Mouse (Mus musculus): ENCODE measurements around the gene Bcl2l1.

The Bcl2l1 gene

DNA sequence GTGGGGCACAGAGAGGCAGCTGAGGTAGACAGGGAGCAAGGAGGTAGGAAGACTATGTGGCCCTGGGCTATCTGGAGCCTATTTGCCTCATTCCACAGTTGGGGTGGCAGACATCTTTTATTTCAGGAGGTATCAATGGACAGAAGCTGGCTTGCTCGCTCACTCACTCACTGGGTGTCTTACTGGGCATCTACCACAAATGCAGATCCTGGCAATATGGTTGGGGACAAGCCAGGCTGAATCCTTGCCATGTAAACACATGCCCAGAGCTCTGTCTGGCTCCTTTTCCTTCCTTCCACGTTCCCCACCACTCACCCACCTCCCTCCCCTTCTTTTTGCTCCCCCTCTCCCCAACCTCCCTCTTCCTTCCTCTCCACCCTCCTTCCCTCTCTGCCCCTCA is 74.0 kb downstream of the Bcl2l1 start:
- Histone ChIP-seq H3K27me3 (ENCODE audit: control insufficient read depth, insufficient read depth, low read length, poor library complexity, severe bottlenecking) (0 out of 2 replicates have a peak, but pooled peaks cover 2% of the 10 kb centered on the region), H3K36me3 (ENCODE audit: control insufficient read depth, insufficient read depth, low read length, poor library complexity, severe bottlenecking) (no peaks in the 10 kb centered on the region)
- no peak for DNase-seq (ENCODE audit: low read depth, low spot score)

DNA sequence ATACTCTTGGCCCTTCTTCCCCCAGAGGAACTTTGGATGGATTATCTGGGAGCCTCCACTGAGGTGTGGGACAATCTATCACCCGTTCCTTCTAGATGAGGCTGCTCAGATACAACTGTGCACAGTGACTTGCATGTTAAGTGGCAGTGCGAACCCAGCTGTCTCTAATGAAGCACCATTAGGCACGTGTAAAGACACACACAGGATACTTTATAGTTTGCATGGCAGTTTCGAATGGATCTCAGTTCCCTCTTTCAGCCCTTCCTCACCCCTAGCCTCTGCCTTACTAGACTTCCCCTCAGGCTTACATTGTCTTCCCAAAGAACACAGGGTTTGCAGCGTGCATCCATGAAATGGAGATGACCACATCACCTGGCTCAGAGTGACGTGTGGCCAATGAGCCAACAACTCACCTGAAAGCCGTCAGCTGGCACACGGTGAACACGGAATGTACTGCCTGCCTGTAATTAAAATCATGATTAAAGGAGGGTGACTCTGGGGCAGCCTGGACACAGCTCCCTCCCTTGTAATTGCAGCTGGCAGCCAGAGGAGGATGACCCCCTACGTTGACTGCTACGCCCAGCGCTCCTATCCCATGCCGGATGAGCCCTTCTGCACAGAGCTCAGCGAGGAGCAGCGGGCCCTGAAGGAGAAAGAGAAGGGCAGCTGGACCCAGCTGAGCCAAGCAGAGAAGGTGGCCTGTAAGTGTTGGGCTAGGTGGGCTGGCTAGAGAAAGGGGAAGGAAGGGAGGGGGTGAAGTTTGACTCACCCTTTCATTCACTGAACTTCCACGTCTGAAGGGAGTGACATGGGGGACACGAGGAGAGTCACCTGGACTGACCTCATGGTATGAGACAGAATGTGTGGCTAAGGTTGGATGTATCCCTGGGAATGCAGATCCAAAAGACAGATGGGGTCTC is 74.8 kb downstream of the Bcl2l1 start:
- peak; percentile 57 for DNase-seq (ENCODE audit: low read depth, low spot score)
- Histone ChIP-seq H3K36me3 (ENCODE audit: control insufficient read depth, insufficient read depth, low read length, poor library complexity, severe bottlenecking) (no peaks in the 10 kb centered on the region), H3K27me3 (ENCODE audit: control insufficient read depth, insufficient read depth, low read length, poor library complexity, severe bottlenecking) (0 out of 2 replicates have a peak, but pooled peaks cover 2% of the 10 kb centered on the region)

DNA sequence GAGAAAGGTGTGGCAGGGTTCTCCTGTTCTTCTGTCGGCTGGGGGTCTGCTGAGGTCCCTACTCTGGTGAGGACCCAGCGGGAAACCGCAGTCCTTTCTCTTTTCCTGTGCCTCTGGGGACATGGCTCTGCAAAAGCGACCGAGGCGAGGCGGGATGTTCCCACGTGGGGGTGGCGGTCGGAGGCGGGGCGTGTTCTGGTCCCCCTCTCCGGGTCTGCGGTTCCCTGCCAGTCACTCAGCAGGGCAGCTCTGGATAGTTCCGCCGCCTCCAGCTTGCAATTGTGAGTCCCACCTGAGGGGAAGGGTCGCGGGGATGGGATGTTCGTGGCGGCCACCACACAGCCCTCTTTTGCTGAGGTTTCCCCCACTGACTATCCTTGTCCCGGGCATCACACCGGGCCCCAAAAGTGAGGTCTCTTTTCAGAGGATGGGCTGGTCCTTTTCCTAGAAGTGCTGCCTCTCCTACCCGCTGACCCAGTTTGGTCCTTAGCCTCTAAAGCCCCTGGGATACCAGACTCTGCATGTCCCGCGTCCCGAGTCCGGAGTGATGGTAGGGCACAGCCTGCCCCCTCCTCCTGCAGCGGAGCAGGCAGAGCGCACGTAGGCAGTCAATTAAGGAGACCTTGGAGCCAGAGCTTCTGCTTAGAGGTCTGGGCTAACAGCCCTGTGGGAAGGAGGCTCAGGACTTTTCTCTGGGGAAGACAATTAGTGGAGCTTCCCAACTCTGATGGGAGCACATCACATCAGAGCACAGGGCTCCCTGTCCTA is 77.4 kb downstream of the Bcl2l1 start, which contains the start of gene Cox4i2:
Gene Cox4i2, plus strand, starts transcription at position 230 of the 768 bp plus-strand sequence.
- DNase-seq (ENCODE audit: low read depth, low spot score) = no peak
- H3K36me3 ChIP-seq (ENCODE audit: control insufficient read depth, insufficient read depth, low read length, poor library complexity, severe bottlenecking) = no peaks in the 10 kb centered on the region
- 0 out of 2 replicates have a peak, but pooled peaks cover 2% of the 10 kb centered on the region for H3K27me3 ChIP-seq (ENCODE audit: control insufficient read depth, insufficient read depth, low read length, poor library complexity, severe bottlenecking)

DNA sequence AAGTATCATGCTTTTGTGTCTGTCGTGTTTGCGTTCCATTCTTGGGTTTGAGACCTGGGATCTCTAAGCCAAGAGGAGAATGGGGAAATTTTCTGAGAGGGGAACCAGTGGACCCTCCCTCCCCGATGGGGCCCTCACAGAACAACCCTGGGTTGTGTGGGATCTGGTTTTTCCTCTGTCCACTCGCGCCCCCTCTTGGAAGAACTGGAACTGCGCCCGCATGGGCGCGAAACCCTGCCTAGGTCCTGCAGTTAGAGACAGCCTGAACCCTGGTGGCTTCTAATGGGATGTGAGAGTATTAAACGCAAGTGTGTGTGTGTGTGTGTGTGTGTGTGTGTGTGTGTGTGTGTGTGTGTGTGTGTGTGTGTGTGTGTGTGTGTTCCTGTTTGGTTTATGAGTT is 89.1 kb downstream of the Bcl2l1 start:
- H3K27me3 ChIP-seq (ENCODE audit: control insufficient read depth, insufficient read depth, low read length, poor library complexity, severe bottlenecking) = peaks cover 2% of the 10 kb centered on the region; the same call in 1 of the 2 replicates
- no peaks in the 10 kb centered on the region for H3K36me3 ChIP-seq (ENCODE audit: control insufficient read depth, insufficient read depth, low read length, poor library complexity, severe bottlenecking)
- DNase-seq (ENCODE audit: low read depth, low spot score) = peak; percentile 43

DNA sequence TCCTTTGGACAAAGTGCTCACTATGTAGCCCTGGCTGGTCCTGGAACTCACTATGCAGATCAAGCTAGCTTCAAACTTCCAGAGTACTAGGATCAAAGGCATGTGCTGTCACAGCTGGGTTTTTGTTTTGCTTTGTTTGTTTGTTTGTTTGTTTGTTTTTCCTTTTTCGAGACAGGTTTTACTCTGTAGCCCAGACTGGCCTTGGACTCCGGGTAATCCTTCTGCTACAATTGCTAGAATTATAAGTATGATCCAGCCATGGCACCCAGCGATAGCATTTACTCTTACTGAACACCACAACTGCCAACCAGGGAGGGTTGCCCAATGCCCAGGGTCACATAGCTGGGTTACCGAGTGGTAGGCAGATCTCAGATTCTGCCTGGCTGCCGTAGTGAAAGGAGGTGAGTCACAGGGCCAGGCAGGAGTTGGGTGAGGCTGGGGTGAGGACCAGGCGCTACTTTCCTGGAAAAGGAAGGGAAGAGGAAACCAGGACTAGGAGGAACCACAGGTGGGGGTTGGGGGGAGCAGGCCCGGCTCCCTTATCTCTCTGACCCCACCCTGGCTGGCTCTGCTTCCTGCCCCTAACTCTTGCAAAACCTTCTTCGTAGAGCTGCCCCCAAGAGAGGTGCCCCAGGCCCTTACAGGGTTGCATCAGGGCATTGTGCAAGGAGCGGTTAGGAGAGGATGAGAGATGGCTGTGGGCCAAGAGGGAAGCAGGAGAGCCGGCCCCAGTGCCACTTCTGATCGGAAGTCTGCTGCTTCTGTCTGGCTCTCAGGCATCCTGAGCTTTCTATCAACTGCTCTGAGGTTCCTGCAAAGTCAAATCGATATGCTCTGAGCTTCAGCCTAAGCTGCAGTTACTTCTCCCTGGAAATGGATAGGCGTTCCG is 90.1 kb downstream of the Bcl2l1 start:
- Histone ChIP-seq H3K27me3 (ENCODE audit: control insufficient read depth, insufficient read depth, low read length, poor library complexity, severe bottlenecking) (peaks cover 2% of the 10 kb centered on the region; the same call in 1 of the 2 replicates), H3K36me3 (ENCODE audit: control insufficient read depth, insufficient read depth, low read length, poor library complexity, severe bottlenecking) (no peaks in the 10 kb centered on the region)
- no peak for DNase-seq (ENCODE audit: low read depth, low spot score)

DNA sequence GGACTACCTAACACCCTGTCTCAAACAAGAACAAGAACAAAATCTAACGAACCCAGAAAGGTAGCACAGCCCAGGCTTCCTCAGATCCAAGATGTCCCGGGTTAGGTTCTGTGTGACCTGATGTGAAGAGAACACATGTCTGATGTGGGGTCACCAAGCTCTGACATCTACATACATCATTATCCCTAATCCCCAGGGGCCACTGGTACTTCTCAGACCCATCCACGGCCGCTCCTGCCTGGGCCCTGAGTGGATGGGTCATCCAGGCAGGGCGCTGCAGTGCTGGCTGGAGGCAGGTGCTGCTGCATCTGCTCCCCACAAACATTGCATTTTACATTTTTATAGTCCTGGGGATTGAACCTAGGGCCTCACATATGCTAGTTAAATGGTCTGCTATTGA is 91.0 kb downstream of the Bcl2l1 start:
- Histone ChIP-seq H3K27me3 (ENCODE audit: control insufficient read depth, insufficient read depth, low read length, poor library complexity, severe bottlenecking) (peaks cover 2% of the 10 kb centered on the region; the same call in 1 of the 2 replicates), H3K36me3 (ENCODE audit: control insufficient read depth, insufficient read depth, low read length, poor library complexity, severe bottlenecking) (no peaks in the 10 kb centered on the region)
- DNase-seq (ENCODE audit: low read depth, low spot score) = no peak

DNA sequence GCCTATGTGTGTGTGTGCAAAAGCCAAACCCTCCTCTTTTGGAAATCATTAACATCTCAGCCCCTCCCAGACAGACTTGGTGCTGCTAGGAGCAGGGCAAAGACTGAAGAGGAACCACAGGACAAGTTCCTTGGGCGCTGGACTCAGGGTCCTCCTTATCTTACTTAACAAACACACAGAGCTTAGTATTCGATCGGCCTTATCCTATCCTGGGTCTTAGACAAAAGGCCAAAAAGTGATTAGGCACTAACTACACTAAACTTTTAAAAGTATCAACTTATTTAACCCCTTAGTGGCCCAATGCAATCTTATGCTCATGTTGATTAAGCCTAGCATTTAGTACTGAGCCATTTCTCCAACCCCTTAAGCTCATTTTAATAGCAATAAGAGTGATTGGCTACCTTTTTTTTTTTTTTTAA is 91.7 kb downstream of the Bcl2l1 start:
- Histone ChIP-seq H3K27me3 (ENCODE audit: control insufficient read depth, insufficient read depth, low read length, poor library complexity, severe bottlenecking) (peaks cover 2% of the 10 kb centered on the region; the same call in 1 of the 2 replicates), H3K36me3 (ENCODE audit: control insufficient read depth, insufficient read depth, low read length, poor library complexity, severe bottlenecking) (no peaks in the 10 kb centered on the region)
- DNase-seq (ENCODE audit: low read depth, low spot score) = no peak

DNA sequence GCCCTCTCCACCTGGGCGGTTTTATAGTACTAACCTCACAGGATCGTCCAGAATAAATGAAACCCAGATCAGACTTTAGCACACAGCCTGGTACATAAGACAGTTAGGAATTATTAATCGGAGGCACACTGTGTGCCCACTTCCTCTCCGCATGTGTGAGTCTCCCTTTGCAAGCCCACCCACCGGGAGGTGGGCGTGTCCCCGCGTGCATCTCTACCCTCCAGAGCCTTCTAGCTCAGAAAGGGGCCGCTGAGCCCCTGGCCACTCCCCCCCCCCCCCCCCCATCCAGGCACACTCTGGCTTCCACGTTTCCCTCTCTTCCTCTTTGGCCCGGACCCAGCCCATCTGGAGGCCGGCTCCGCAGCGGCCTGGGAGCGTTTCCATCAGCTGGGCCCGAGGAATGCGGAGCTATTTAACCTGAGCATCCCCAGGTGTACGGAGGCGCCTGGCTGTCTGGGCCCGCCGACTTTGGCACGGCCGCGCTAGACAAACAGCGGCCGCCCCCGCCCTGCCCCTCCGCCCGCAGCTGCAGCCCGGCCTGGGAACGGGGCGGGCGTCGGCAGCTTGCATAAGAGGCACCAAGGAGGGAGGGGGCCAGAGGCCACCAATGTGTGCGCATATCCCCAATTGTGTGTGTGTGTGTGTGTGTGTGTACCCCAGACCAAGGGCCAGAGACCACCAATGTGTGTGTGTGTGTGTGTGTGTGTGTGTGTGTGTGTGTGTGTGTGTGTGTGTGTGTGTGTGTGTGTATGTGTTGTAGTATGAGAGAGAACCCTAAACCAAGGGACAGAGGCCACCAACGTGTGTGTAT is 92.3 kb downstream of the Bcl2l1 start:
- peak; percentile 31 for DNase-seq (ENCODE audit: low read depth, low spot score)
- Histone ChIP-seq H3K36me3 (ENCODE audit: control insufficient read depth, insufficient read depth, low read length, poor library complexity, severe bottlenecking) (no peaks in the 10 kb centered on the region), H3K27me3 (ENCODE audit: control insufficient read depth, insufficient read depth, low read length, poor library complexity, severe bottlenecking) (peaks cover 2% of the 10 kb centered on the region; the same call in 1 of the 2 replicates)

DNA sequence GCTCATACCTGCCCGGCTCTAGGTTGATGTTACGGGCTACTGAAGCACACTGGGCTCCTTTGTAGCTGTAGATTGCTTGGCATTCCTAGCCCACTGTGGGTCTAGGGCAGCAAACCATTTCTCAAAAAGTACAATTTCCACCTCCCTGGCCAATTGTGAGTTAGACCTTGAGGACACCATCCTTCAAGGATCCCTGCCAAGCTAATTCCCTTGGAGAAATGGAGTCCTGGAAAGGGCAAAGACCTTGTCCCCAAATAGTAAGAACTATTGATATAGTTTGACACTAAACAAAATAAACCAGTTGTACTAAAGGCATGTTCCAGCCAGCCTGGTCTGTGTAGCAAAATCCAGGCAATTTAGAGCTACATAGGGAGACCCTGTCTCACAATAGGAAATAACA is 93.2 kb downstream of the Bcl2l1 start:
- Histone ChIP-seq H3K27me3 (ENCODE audit: control insufficient read depth, insufficient read depth, low read length, poor library complexity, severe bottlenecking) (peaks cover 2% of the 10 kb centered on the region; the same call in 1 of the 2 replicates), H3K36me3 (ENCODE audit: control insufficient read depth, insufficient read depth, low read length, poor library complexity, severe bottlenecking) (no peaks in the 10 kb centered on the region)
- DNase-seq (ENCODE audit: low read depth, low spot score) = no peak

DNA sequence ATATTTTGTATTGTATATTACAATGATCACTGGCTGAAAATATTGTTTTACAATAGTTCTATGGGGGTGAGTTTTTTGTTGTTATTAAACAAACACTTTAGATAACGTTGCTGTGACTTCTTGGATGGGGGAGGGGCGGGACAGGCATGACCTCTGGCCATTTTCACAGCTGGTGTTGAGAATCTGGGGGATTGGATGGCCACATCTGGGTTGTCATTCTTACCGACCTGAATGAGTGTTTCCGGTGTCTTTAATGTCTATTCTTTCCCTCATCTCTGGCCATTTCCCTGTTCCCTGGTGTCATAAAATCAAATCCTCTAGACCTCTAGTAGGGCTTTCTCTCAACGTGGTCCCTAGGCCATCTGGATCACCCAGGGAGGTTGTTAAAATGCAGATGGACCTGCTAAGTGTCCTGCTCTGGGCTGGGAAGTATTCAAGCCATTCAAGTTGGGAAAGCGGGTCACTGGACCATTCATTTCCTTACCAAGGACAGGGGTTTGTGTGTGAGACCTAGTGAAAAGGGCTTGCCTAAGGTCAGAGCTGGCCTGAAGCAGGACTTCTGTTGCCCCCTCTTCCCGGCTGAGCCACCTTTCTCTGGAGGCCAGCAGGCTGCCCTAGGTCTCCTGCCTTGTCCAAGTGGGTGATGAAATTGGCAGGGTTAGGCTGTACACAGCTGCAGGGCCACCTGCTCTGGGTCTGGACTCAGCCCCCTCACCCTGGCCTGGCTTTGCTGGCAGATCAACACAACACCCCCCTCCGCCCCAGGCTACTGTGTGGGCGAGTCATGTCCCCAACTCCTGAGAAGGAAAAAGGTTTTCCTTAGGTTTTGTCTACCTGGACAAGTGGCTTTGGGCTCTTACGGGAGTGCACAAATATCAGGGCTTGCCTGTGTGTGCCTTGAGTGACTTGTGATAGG is 94.0 kb downstream of the Bcl2l1 start:
- Histone ChIP-seq H3K27me3 (ENCODE audit: control insufficient read depth, insufficient read depth, low read length, poor library complexity, severe bottlenecking) (peaks cover 2% of the 10 kb centered on the region; the same call in 1 of the 2 replicates), H3K36me3 (ENCODE audit: control insufficient read depth, insufficient read depth, low read length, poor library complexity, severe bottlenecking) (no peaks in the 10 kb centered on the region)
- no peak for DNase-seq (ENCODE audit: low read depth, low spot score)

DNA sequence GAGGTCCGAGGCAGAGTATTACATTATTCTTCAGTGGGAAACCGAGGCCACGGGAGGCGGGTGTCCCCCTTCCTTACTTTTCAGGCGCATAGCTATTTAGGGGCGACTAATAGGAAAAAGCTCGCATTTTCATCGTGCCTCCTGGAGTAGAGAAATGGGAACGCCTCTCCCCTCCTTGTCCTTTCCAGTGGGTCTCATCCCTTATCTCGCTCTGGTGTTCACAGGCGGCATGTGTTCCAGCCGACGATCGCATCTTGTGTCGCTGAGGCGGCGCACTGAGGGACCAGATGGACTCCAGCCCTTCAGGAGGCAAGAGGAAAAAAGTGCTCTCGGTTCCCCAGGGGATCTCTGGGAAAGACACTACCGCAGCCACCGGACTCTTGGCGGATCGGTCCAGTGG is 94.8 kb downstream of the Bcl2l1 start:
- DNase-seq (ENCODE audit: low read depth, low spot score) = no peak
- Histone ChIP-seq H3K27me3 (ENCODE audit: control insufficient read depth, insufficient read depth, low read length, poor library complexity, severe bottlenecking) (peaks cover 2% of the 10 kb centered on the region; the same call in 1 of the 2 replicates), H3K36me3 (ENCODE audit: control insufficient read depth, insufficient read depth, low read length, poor library complexity, severe bottlenecking) (no peaks in the 10 kb centered on the region)

DNA sequence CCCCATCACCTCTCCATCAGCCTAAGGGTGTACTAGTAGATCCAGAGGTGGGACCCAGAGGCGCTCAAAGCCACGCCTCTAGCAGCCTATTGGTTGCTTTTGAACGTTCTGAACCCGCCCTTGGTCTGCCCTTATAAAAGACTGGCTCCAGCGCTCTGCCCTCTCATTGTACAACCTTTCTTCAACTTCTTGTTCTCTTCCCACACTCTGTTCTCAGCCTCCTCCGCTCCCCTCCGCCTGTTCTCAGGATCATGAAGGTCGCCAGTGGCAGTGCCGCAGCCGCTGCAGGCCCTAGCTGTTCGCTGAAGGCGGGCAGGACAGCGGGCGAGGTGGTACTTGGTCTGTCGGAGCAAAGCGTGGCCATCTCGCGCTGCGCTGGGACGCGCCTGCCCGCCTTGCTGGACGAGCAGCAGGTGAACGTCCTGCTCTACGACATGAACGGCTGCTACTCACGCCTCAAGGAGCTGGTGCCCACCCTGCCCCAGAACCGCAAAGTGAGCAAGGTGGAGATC is 95.4 kb downstream of the Bcl2l1 start, which contains the start of gene Id1:
Gene Id1, plus strand, starts transcription at position 162 of the 512 bp plus-strand sequence.
- Histone ChIP-seq H3K36me3 (ENCODE audit: control insufficient read depth, insufficient read depth, low read length, poor library complexity, severe bottlenecking) (no peaks in the 10 kb centered on the region), H3K27me3 (ENCODE audit: control insufficient read depth, insufficient read depth, low read length, poor library complexity, severe bottlenecking) (peaks cover 2% of the 10 kb centered on the region; the same call in 1 of the 2 replicates)

More for the DNA sequence above, 95.4 kb downstream of the Bcl2l1 start, which contains the start of gene Id1:
- peak; percentile 63 for DNase-seq (ENCODE audit: low read depth, low spot score)
